Mouse (Mus musculus): ENCODE results near the gene Gm44596.

Gm44596 gene

GRCm38 (mm10) chr6:128416169-128416568 lies 40.9 kb downstream of the Gm44596 start:
- H3K27me3 ChIP-seq (ENCODE audit: insufficient read depth, low read length) = no peaks in the 10 kb centered on the region
- H3K36me3 ChIP-seq (ENCODE audit: insufficient read depth, low read length) = peaks cover 70% of the 10 kb centered on the region
- TF ChIP-seq NANOG (IDR thresholded peaks at IDR 0.05; ENCODE audit: borderline replicate concordance, low read length) = no peak
- no peak for TF ChIP-seq POU5F1 (IDR thresholded peaks at IDR 0.05; ENCODE audit: borderline replicate concordance, low read length)
- no peak for TF ChIP-seq CTCF (conservative IDR thresholded peaks at IDR 0.05; ENCODE audit: low read length)

GRCm38 (mm10) chr6:128418076-128418475 lies 42.8 kb downstream of the Gm44596 start:
- no peak for TF ChIP-seq POU5F1 (IDR thresholded peaks at IDR 0.05; ENCODE audit: borderline replicate concordance, low read length)
- no peak for TF ChIP-seq NANOG (IDR thresholded peaks at IDR 0.05; ENCODE audit: borderline replicate concordance, low read length)
- no peak for TF ChIP-seq CTCF (conservative IDR thresholded peaks at IDR 0.05; ENCODE audit: low read length)
- Histone ChIP-seq H3K27me3 (ENCODE audit: insufficient read depth, low read length) (no peaks in the 10 kb centered on the region), H3K36me3 (ENCODE audit: insufficient read depth, low read length) (peaks cover 66% of the 10 kb centered on the region), H3K9me3 (ENCODE audit: low read length) (no peaks in the 10 kb centered on the region), H3K4me1 (replicated peaks; ENCODE audit: low read depth, low read length) (peaks cover 50% of the 10 kb centered on the region), H3K4me3 (replicated peaks; ENCODE audit: low read length) (no peak overlapping the region)

More at GRCm38 (mm10) chr6:128416169-128416568, 40.9 kb downstream of the Gm44596 start:
- Histone ChIP-seq H3K4me3 (replicated peaks; ENCODE audit: low read length) (no peak overlapping the region), H3K4me1 (replicated peaks; ENCODE audit: low read depth, low read length) (peaks cover 40% of the 10 kb centered on the region), H3K9me3 (ENCODE audit: low read length) (no peaks in the 10 kb centered on the region)

- TF ChIP-seq CTCF (conservative IDR thresholded peaks at IDR 0.05; ENCODE audit: low read length) = no peak
- TF ChIP-seq NANOG (IDR thresholded peaks at IDR 0.05; ENCODE audit: borderline replicate concordance, low read length) = no peak
- TF ChIP-seq POU5F1 (IDR thresholded peaks at IDR 0.05; ENCODE audit: borderline replicate concordance, low read length) = no peak
- no peak overlapping the region for H3K4me3 ChIP-seq (replicated peaks; ENCODE audit: low read length)
- H3K27me3 ChIP-seq (ENCODE audit: insufficient read depth, low read length) = no peaks in the 10 kb centered on the region
- H3K4me1 ChIP-seq (replicated peaks; ENCODE audit: low read depth, low read length) = peaks cover 48% of the 10 kb centered on the region
- H3K9me3 ChIP-seq (ENCODE audit: low read length) = no peaks in the 10 kb centered on the region
- H3K36me3 ChIP-seq (ENCODE audit: insufficient read depth, low read length) = peaks cover 50% of the 10 kb centered on the region
Observed at GRCm38 (mm10) chr6:128421036-128421435, 45.7 kb downstream of the Gm44596 start.

GRCm38 (mm10) chr6:128421480-128421879 lies 46.2 kb downstream of the Gm44596 start:
- H3K27me3 ChIP-seq (ENCODE audit: insufficient read depth, low read length) = no peaks in the 10 kb centered on the region
- H3K9me3 ChIP-seq (ENCODE audit: low read length) = no peaks in the 10 kb centered on the region
- TF ChIP-seq NANOG (IDR thresholded peaks at IDR 0.05; ENCODE audit: borderline replicate concordance, low read length) (no peak), CTCF (conservative IDR thresholded peaks at IDR 0.05; ENCODE audit: low read length) (no peak), POU5F1 (IDR thresholded peaks at IDR 0.05; ENCODE audit: borderline replicate concordance, low read length) (no peak)
- H3K36me3 ChIP-seq (ENCODE audit: insufficient read depth, low read length) = peaks cover 53% of the 10 kb centered on the region
- no peak overlapping the region for H3K4me3 ChIP-seq (replicated peaks; ENCODE audit: low read length)
- H3K4me1 ChIP-seq (replicated peaks; ENCODE audit: low read depth, low read length) = peaks cover 51% of the 10 kb centered on the region

- Histone ChIP-seq H3K36me3 (ENCODE audit: insufficient read depth, low read length) (peaks cover 54% of the 10 kb centered on the region), H3K9me3 (ENCODE audit: low read length) (no peaks in the 10 kb centered on the region), H3K27me3 (ENCODE audit: insufficient read depth, low read length) (no peaks in the 10 kb centered on the region), H3K4me1 (replicated peaks; ENCODE audit: low read depth, low read length) (peaks cover 41% of the 10 kb centered on the region), H3K4me3 (replicated peaks; ENCODE audit: low read length) (peak overlapping the region; percentile 87)
- no peak for TF ChIP-seq CTCF (conservative IDR thresholded peaks at IDR 0.05; ENCODE audit: low read length)
- TF ChIP-seq POU5F1 (IDR thresholded peaks at IDR 0.05; ENCODE audit: borderline replicate concordance, low read length) = no peak
- TF ChIP-seq NANOG (IDR thresholded peaks at IDR 0.05; ENCODE audit: borderline replicate concordance, low read length) = no peak
Observed at GRCm38 (mm10) chr6:128423496-128424268, 48.4 kb downstream of the Gm44596 start.

GRCm38 (mm10) chr6:128424269-128425019 lies 49.1 kb downstream of the Gm44596 start, which contains the start of gene Itfg2:
Gene Itfg2 (minus strand): TSS chr6:128424931.
- peak within 1 kb of the TSS; percentile 87 for H3K4me3 ChIP-seq (replicated peaks; ENCODE audit: low read length)
- no peak for TF ChIP-seq CTCF (conservative IDR thresholded peaks at IDR 0.05; ENCODE audit: low read length)
- no peak for TF ChIP-seq NANOG (IDR thresholded peaks at IDR 0.05; ENCODE audit: borderline replicate concordance, low read length)
- no peak for TF ChIP-seq POU5F1 (IDR thresholded peaks at IDR 0.05; ENCODE audit: borderline replicate concordance, low read length)
- no peaks in the 10 kb centered on the region for H3K27me3 ChIP-seq (ENCODE audit: insufficient read depth, low read length)
- H3K36me3 ChIP-seq (ENCODE audit: insufficient read depth, low read length) = peaks cover 60% of the 10 kb centered on the region
- H3K4me1 ChIP-seq (replicated peaks; ENCODE audit: low read depth, low read length) = peaks cover 46% of the 10 kb centered on the region
- no peaks in the 10 kb centered on the region for H3K9me3 ChIP-seq (ENCODE audit: low read length)

GRCm38 (mm10) chr6:128425046-128425445 lies 49.7 kb downstream of the Gm44596 start:
- Histone ChIP-seq H3K9me3 (ENCODE audit: low read length) (no peaks in the 10 kb centered on the region), H3K36me3 (ENCODE audit: insufficient read depth, low read length) (peaks cover 60% of the 10 kb centered on the region), H3K4me3 (replicated peaks; ENCODE audit: low read length) (peak overlapping the region; percentile 87), H3K27me3 (ENCODE audit: insufficient read depth, low read length) (no peaks in the 10 kb centered on the region), H3K4me1 (replicated peaks; ENCODE audit: low read depth, low read length) (peaks cover 51% of the 10 kb centered on the region)
- TF ChIP-seq NANOG (IDR thresholded peaks at IDR 0.05; ENCODE audit: borderline replicate concordance, low read length) (no peak), POU5F1 (IDR thresholded peaks at IDR 0.05; ENCODE audit: borderline replicate concordance, low read length) (no peak), CTCF (conservative IDR thresholded peaks at IDR 0.05; ENCODE audit: low read length) (no peak)

- no peak for TF ChIP-seq CTCF (conservative IDR thresholded peaks at IDR 0.05; ENCODE audit: low read length)
- TF ChIP-seq NANOG (IDR thresholded peaks at IDR 0.05; ENCODE audit: borderline replicate concordance, low read length) = no peak
- no peak for TF ChIP-seq POU5F1 (IDR thresholded peaks at IDR 0.05; ENCODE audit: borderline replicate concordance, low read length)
- Histone ChIP-seq H3K27me3 (ENCODE audit: insufficient read depth, low read length) (no peaks in the 10 kb centered on the region), H3K36me3 (ENCODE audit: insufficient read depth, low read length) (peaks cover 67% of the 10 kb centered on the region), H3K4me3 (replicated peaks; ENCODE audit: low read length) (no peak overlapping the region), H3K4me1 (replicated peaks; ENCODE audit: low read depth, low read length) (peaks cover 60% of the 10 kb centered on the region), H3K9me3 (ENCODE audit: low read length) (no peaks in the 10 kb centered on the region)
Observed at GRCm38 (mm10) chr6:128427571-128427970, 52.3 kb downstream of the Gm44596 start.
